Mouse (Mus musculus) adrenal gland, postnatal 14 days (tissue): ENCODE measurements around the gene Colgalt2. TPM values are rescaled to one million over a fixed set of nuclear protein-coding genes. Genes with fewer than 3 reads are reported as not detected.

Experiments used
- DNase-seq: peaks from one replicate; pipeline ENCODE4 v3.0.0; 2021; ENCODE audit warnings: mixed read lengths
- total RNA-seq: library from RNA; stranded (reverse); gene quantifications from 2 replicates; pipeline ENCODE4 v1.2.3, GENCODE M21; 2021

Colgalt2 gene
- total RNA-seq, 1 experiment from 2014 or later: 3.7 TPM

GRCm38 (mm10) chr1:152536416-152537018 is 136.9 kb downstream of the Colgalt2 start:
- peak; percentile 79 for DNase-seq

- no peak for DNase-seq
Observed at GRCm38 (mm10) chr1:152537186-152537585, 137.6 kb downstream of the Colgalt2 start.

- DNase-seq: no peak
Observed at GRCm38 (mm10) chr1:152538817-152539216, 139.2 kb downstream of the Colgalt2 start.

GRCm38 (mm10) chr1:152540304-152540887 is 140.8 kb downstream of the Colgalt2 start:
- no peak for DNase-seq

- DNase-seq: no peak
Observed at GRCm38 (mm10) chr1:152542747-152543378, 143.2 kb downstream of the Colgalt2 start.

GRCm38 (mm10) chr1:152543449-152544159 is 144.0 kb downstream of the Colgalt2 start:
- DNase-seq: no peak

GRCm38 (mm10) chr1:152549061-152549738 is 149.6 kb downstream of the Colgalt2 start:
- DNase-seq: no peak

- DNase-seq: no peak
Observed at GRCm38 (mm10) chr1:152550544-152550943, 150.9 kb downstream of the Colgalt2 start.

- DNase-seq: no peak
Observed at GRCm38 (mm10) chr1:152550973-152551372, 151.3 kb downstream of the Colgalt2 start.

- DNase-seq: no peak
Observed at GRCm38 (mm10) chr1:152553912-152554547, 154.4 kb downstream of the Colgalt2 start.

- DNase-seq: peak; percentile 87
Observed at GRCm38 (mm10) chr1:152555944-152556573, 156.4 kb downstream of the Colgalt2 start.

GRCm38 (mm10) chr1:152556576-152557281 is 157.1 kb downstream of the Colgalt2 start:
- DNase-seq: peak; percentile 68

Other genes with a start within 250 kb of the Colgalt2 start
- 24.2 and 25.6 TPM in 2 replicates for gene Tsen15, start 13.1 kb upstream of the Colgalt2 start, total RNA-seq